7 mouse cellular contexts compared by ENCODE assay signal in genomic region chr5:135010320-135010709, GRCm38 (mm10). TPM values are rescaled to one million over a fixed set of nuclear protein-coding genes. Genes with fewer than 3 reads are reported as not detected.
DNase-seq lines count a peak whose midpoint lies in the region; ATAC-seq and TF ChIP-seq lines count a peak whose summit lies in the region.

No protein-coding gene starts in this region.

- no peak for TF ChIP-seq CTCF in lung, adult 2 months (IDR thresholded peaks at IDR 0.05; ENCODE audit: insufficient read depth, low read length)

- no peaks in the 10 kb centered on the region for H3K36me3 ChIP-seq in embryonic facial prominence, embryonic 15.5 days
- H3K36me3 ChIP-seq in intestine, embryonic 15.5 days: no peaks in the 10 kb centered on the region
- H3K36me3 ChIP-seq in neural tube, embryonic 14.5 days (ENCODE audit: control insufficient read depth, insufficient read depth, low read length): no peaks in the 10 kb centered on the region

- ATAC-seq in embryonic facial prominence, embryonic 15.5 days (ENCODE audit: insufficient number of reproducible peaks, low FRiP score, low TSS enrichment, low read depth): no peak
- no peak for ATAC-seq in intestine, embryonic 15.5 days
- no peak for ATAC-seq in neural tube, embryonic 14.5 days (ENCODE audit: low read depth)

- H3K9me3 ChIP-seq in embryonic facial prominence, embryonic 15.5 days (replicated peaks): no peaks in the 10 kb centered on the region
- H3K9me3 ChIP-seq in intestine, embryonic 15.5 days: no peaks in the 10 kb centered on the region
- H3K9me3 ChIP-seq in neural tube, embryonic 14.5 days (ENCODE audit: control insufficient read depth, low read length): no peaks in the 10 kb centered on the region

- 38% methylated on average over 7 of the region's 7 CpGs for WGBS in lung, adult 2 months
- WGBS in embryonic facial prominence, embryonic 15.5 days: 56% methylated on average over 7 of the region's 7 CpGs
- 41% methylated on average over 7 of the region's 7 CpGs for WGBS in intestine, embryonic 15.5 days
- 58% methylated on average over 7 of the region's 7 CpGs for WGBS in neural tube, embryonic 14.5 days

- peak overlapping the region; percentile 88 for H3K4me2 ChIP-seq in embryonic facial prominence, embryonic 15.5 days (replicated peaks)
- H3K4me2 ChIP-seq in intestine, embryonic 15.5 days (replicated peaks): peak overlapping the region; percentile 48
- H3K4me2 ChIP-seq in neural tube, embryonic 14.5 days (ENCODE audit: low read depth, low read length): peak overlapping the region; percentile 89

- peak overlapping the region; percentile 96 for H3K27ac ChIP-seq in embryonic facial prominence, embryonic 15.5 days (replicated peaks)
- H3K27ac ChIP-seq in intestine, embryonic 15.5 days: peak overlapping the region; percentile 99
- peak overlapping the region; percentile 98 for H3K27ac ChIP-seq in neural tube, embryonic 14.5 days (ENCODE audit: low read depth, low read length)

- H3K27me3 ChIP-seq in embryonic facial prominence, embryonic 15.5 days: no peaks in the 10 kb centered on the region
- no peaks in the 10 kb centered on the region for H3K27me3 ChIP-seq in intestine, embryonic 15.5 days (replicated peaks)
- H3K27me3 ChIP-seq in neural tube, embryonic 14.5 days (ENCODE audit: control insufficient read depth, insufficient read depth, low read length): no peaks in the 10 kb centered on the region

- peaks cover 4% of the 10 kb centered on the region; the same call in 1 of the 2 replicates for H3K4me1 ChIP-seq in lung, adult 2 months (ENCODE audit: control insufficient read depth, insufficient read depth, low read length)
- peaks cover 40% of the 10 kb centered on the region for H3K4me1 ChIP-seq in embryonic facial prominence, embryonic 15.5 days
- peaks cover 40% of the 10 kb centered on the region for H3K4me1 ChIP-seq in intestine, embryonic 15.5 days (replicated peaks)
- peaks cover 8% of the 10 kb centered on the region; the same call in 1 of the 2 replicates for H3K4me1 ChIP-seq in neural tube, embryonic 14.5 days (ENCODE audit: control insufficient read depth, insufficient read depth, low read length)

- H3K4me3 ChIP-seq in lung, adult 2 months (replicated peaks; ENCODE audit: extremely low read depth, low read depth, low read length): peak overlapping the region; percentile 89
- H3K4me3 ChIP-seq in embryonic facial prominence, embryonic 15.5 days (replicated peaks): peak overlapping the region; percentile 75
- peak overlapping the region; percentile 73 for H3K4me3 ChIP-seq in intestine, embryonic 15.5 days (replicated peaks)
- peak overlapping the region; percentile 55 for H3K4me3 ChIP-seq in neural tube, embryonic 14.5 days (ENCODE audit: low read depth, low read length)

- no peak for DNase-seq in lung, adult 2 months
- no peak for DNase-seq in lung, postnatal 36 days
- DNase-seq in adrenal gland, postnatal 14 days: no peak
- no peak for DNase-seq in left cerebral cortex, adult 8-10 months (ENCODE audit: low spot score in 2 of 2)

- H3K9ac ChIP-seq in embryonic facial prominence, embryonic 15.5 days: no peak overlapping the region
- peak overlapping the region; percentile 71 for H3K9ac ChIP-seq in intestine, embryonic 15.5 days
- H3K9ac ChIP-seq in neural tube, embryonic 14.5 days (replicated peaks; ENCODE audit: low read depth, low read length): peak overlapping the region; percentile 63; the same call in 1 of the 2 replicates

- TF ChIP-seq POLR2A in lung, adult 2 months (IDR thresholded peaks at IDR 0.05; ENCODE audit: borderline replicate concordance, extremely low read depth, low read depth, low read length): no peak

RNA-seq across cellular contexts. Expression of gene Abhd11, which starts 1.4 kb away (rescaled TPM):
- polyA plus RNA-seq in lung, adult 2 months (2012; rRNA removed): 66.9 and 78.4 TPM in 2 replicates
- polyA plus RNA-seq in embryonic facial prominence, embryonic 15.5 days (2015; fragmentation: Nextera tagmentation; extraction: Ambion mirVana): 66.0 and 68.9 TPM in 2 replicates
- 96.0 and 101 TPM in 2 replicates for polyA plus RNA-seq in intestine, embryonic 15.5 days (2015; fragmentation: Nextera tagmentation; extraction: Ambion mirVana)
- 74.8 and 79.6 TPM in 2 replicates for polyA plus RNA-seq in neural tube, embryonic 14.5 days (2014; fragmentation: Nextera tagmentation; extraction: Ambion mirVana)
- 66.7 and 68.5 TPM in 2 replicates for total RNA-seq in adrenal gland, postnatal 14 days (2021)
- 10 to 100 TPM; 35.2 to 39.9 (median 36.7) TPM for total RNA-seq in left cerebral cortex, adult 8-10 months (2022)

RNA-seq across cellular contexts. Expression of gene Stx1a, which starts 13.0 kb away (rescaled TPM):
- polyA plus RNA-seq in lung, adult 2 months (2012; rRNA removed): 10.6 and 11.7 TPM in 2 replicates
- 16.2 and 19.7 TPM in 2 replicates for polyA plus RNA-seq in embryonic facial prominence, embryonic 15.5 days (2015; fragmentation: Nextera tagmentation; extraction: Ambion mirVana)
- 13.0 and 15.7 TPM in 2 replicates for polyA plus RNA-seq in intestine, embryonic 15.5 days (2015; fragmentation: Nextera tagmentation; extraction: Ambion mirVana)
- polyA plus RNA-seq in neural tube, embryonic 14.5 days (2014; fragmentation: Nextera tagmentation; extraction: Ambion mirVana): 120 and 132 TPM in 2 replicates
- 5.9 and 10.9 TPM in 2 replicates for total RNA-seq in adrenal gland, postnatal 14 days (2021)
- total RNA-seq in left cerebral cortex, adult 8-10 months (2022): 100 to 1,000 TPM; 239 to 271 (median 248) TPM

RNA-seq across cellular contexts. Expression of gene Cldn3, which starts 24.3 kb away (rescaled TPM):
- polyA plus RNA-seq in lung, adult 2 months (2012; rRNA removed): 333 and 552 TPM in 2 replicates
- 39.7 and 50.9 TPM in 2 replicates for polyA plus RNA-seq in embryonic facial prominence, embryonic 15.5 days (2015; fragmentation: Nextera tagmentation; extraction: Ambion mirVana)
- 173 and 195 TPM in 2 replicates for polyA plus RNA-seq in intestine, embryonic 15.5 days (2015; fragmentation: Nextera tagmentation; extraction: Ambion mirVana)
- 0.48 and 0.57 TPM in 2 replicates for polyA plus RNA-seq in neural tube, embryonic 14.5 days (2014; fragmentation: Nextera tagmentation; extraction: Ambion mirVana)
- 0.90 and 9.0 TPM in 2 replicates for total RNA-seq in adrenal gland, postnatal 14 days (2021)
- under 1 TPM in 2 of 4 experiments, not detected in 2; 0.50 to 0.93 TPM for total RNA-seq in left cerebral cortex, adult 8-10 months (2022)

RNA-seq across cellular contexts. Expression of gene Dnajc30, which starts 53.7 kb away (rescaled TPM):
- polyA plus RNA-seq in lung, adult 2 months (2012; rRNA removed): 30.7 and 31.5 TPM in 2 replicates
- 32.9 and 36.3 TPM in 2 replicates for polyA plus RNA-seq in embryonic facial prominence, embryonic 15.5 days (2015; fragmentation: Nextera tagmentation; extraction: Ambion mirVana)
- polyA plus RNA-seq in intestine, embryonic 15.5 days (2015; fragmentation: Nextera tagmentation; extraction: Ambion mirVana): 30.7 and 33.6 TPM in 2 replicates
- polyA plus RNA-seq in neural tube, embryonic 14.5 days (2014; fragmentation: Nextera tagmentation; extraction: Ambion mirVana): 42.2 and 47.0 TPM in 2 replicates
- 24.5 and 26.2 TPM in 2 replicates for total RNA-seq in adrenal gland, postnatal 14 days (2021)
- 10 to 100 TPM; 40.1 to 43.0 (median 42.0) TPM for total RNA-seq in left cerebral cortex, adult 8-10 months (2022)

RNA-seq across cellular contexts. Expression of gene Bud23, which starts 54.4 kb away (rescaled TPM):
- polyA plus RNA-seq in lung, adult 2 months (2012; rRNA removed): 51.3 and 56.4 TPM in 2 replicates
- 102 and 115 TPM in 2 replicates for polyA plus RNA-seq in embryonic facial prominence, embryonic 15.5 days (2015; fragmentation: Nextera tagmentation; extraction: Ambion mirVana)
- polyA plus RNA-seq in intestine, embryonic 15.5 days (2015; fragmentation: Nextera tagmentation; extraction: Ambion mirVana): 106 and 115 TPM in 2 replicates
- 60.3 and 72.5 TPM in 2 replicates for polyA plus RNA-seq in neural tube, embryonic 14.5 days (2014; fragmentation: Nextera tagmentation; extraction: Ambion mirVana)
- 45.6 and 51.3 TPM in 2 replicates for total RNA-seq in adrenal gland, postnatal 14 days (2021)
- 10 to 100 TPM; 39.2 to 51.0 (median 47.5) TPM for total RNA-seq in left cerebral cortex, adult 8-10 months (2022)

Comparison
In these comparisons a context has a peak if more than half of its experiments do, and no peak if none do; other contexts are left out.
1. RNA of gene Cldn3, which starts 24.3 kb away (polyA plus RNA-seq): 333 to 552 TPM in lung, adult 2 months, 173 to 195 TPM in intestine, embryonic 15.5 days and 39.7 to 50.9 TPM in embryonic facial prominence, embryonic 15.5 days; 0.48 to 0.57 TPM in neural tube, embryonic 14.5 days; every median in the first group is over 10 times any median in the second.
2. Peak in every context shown above with its lines, with median percentiles within 50 percentile points of each other: H3K4me3 ChIP-seq, H3K27ac ChIP-seq and H3K4me2 ChIP-seq.